Mouse (Mus musculus) liver, embryonic 11.5 days (tissue): Measurements from ENCODE around the gene Mpped2. TPM values are rescaled to one million over a fixed set of nuclear protein-coding genes. Genes with fewer than 3 reads are reported as not detected.

Source experiments
- ATAC-seq: fragments of 200-750 bp; cut with Nextera tagmentation; replicated peaks from 2 replicates; pipeline ENCODE4 v1.8.0; 2017; ENCODE audit warnings: moderate number of reproducible peaks, mild to moderate bottlenecking, moderate TSS enrichment, moderate library complexity; ENCODE audit not compliant: low FRiP score
- DNase-seq: peaks from one replicate; pipeline ENCODE4 v3.0.0-alpha.2; 2017; ENCODE audit warnings: low spot score
- H3K27ac ChIP-seq: fragments of 300-500 bp; sonication (generic); 2 replicates; pipeline ENCODE4 v1.5.1; 2014; ENCODE audit warnings: mild to moderate bottlenecking, low read depth, low read length, control low read depth
- H3K27me3 ChIP-seq: fragments of 300-500 bp; sonication (generic); replicated peaks from 2 replicates; pipeline ENCODE4 v1.6.1; 2014; ENCODE audit warnings: low read length, mixed read lengths; ENCODE audit not compliant: control insufficient read depth, insufficient read depth
- H3K36me3 ChIP-seq: fragments of 300-500 bp; sonication (generic); 2 replicates; pipeline ENCODE4 v1.6.1; 2014; ENCODE audit warnings: mild to moderate bottlenecking, low read length, moderate library complexity, mixed read lengths; ENCODE audit not compliant: control insufficient read depth, insufficient read depth
- H3K4me1 ChIP-seq: fragments of 300-500 bp; sonication (generic); replicated peaks from 2 replicates; pipeline ENCODE4 v1.6.1; 2014; ENCODE audit warnings: low read length, mixed read lengths; ENCODE audit not compliant: control insufficient read depth, insufficient read depth
- H3K4me2 ChIP-seq: fragments of 300-500 bp; sonication (generic); 2 replicates; pipeline ENCODE4 v1.6.1; 2014; ENCODE audit warnings: mild to moderate bottlenecking, control low read depth, moderate library complexity
- H3K4me3 ChIP-seq: fragments of 300-500 bp; sonication (generic); 2 replicates; pipeline ENCODE4 v1.5.1; 2014; ENCODE audit warnings: low read depth, low read length, control low read depth
- H3K9ac ChIP-seq: fragments of 300-500 bp; sonication (generic); 2 replicates; pipeline ENCODE4 v1.6.1; 2014; ENCODE audit warnings: low read depth, low read length, control low read depth
- H3K9me3 ChIP-seq: fragments of 300-500 bp; sonication (generic); 2 replicates; pipeline ENCODE4 v1.6.1; 2016; ENCODE audit warnings: low read length, inconsistent platforms, mixed read lengths; ENCODE audit not compliant: control insufficient read depth
- WGBS: fragments of 180-500 bp; shearing (Covaris S2); extraction: QIAGEN DNeasy Blood & Tissue Kit; methylation state at CpG from one replicate; pipeline ENCODE4 v1.1.7; 2014; 5-methylcytosine and 5-hydroxymethylcytosine counted together
- polyA plus RNA-seq: library from polyadenylated mRNA; unstranded; fragments of >200 nt; fragmentation: Nextera tagmentation; extraction: Ambion mirVana; gene quantifications from 2 replicates; pipeline ENCODE4 v1.2.1, GENCODE M21; 2014

The Mpped2 gene
- polyA plus RNA-seq, 1 experiment from 2014 or later = 24.7 TPM

DNA sequence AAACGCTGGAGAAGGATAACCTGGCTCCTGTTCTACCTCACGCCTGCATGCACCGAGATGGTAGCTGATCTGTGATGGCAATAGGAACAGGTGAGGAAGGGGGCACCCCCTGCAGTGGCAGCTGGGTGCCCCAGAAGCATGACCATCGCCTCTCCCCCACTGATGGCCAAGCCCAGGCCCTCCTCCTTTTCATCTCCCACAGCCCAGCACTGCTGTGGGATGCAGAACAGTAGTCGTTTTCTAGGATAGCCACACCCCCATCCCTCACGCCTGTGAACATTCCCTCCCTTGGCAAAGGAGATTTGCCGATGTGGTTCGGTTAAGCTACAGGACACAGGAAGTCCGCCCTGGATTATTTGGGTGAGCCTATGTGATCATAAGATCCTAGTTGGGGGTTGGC, 151.1 kb downstream of the Mpped2 start:
- no peak overlapping the region for H3K9ac ChIP-seq
- no peak overlapping the region for H3K27ac ChIP-seq
- ATAC-seq (no peak), DNase-seq (no peak)
- H3K4me3 ChIP-seq = no peak overlapping the region
- H3K27me3 ChIP-seq = no peaks in the 10 kb centered on the region
- WGBS = 70% methylated on average over 9 of the region's 9 CpGs
- no peaks in the 10 kb centered on the region; the same call in 1 of the 2 replicates for H3K4me1 ChIP-seq
- H3K36me3 ChIP-seq = no peaks in the 10 kb centered on the region
- H3K9me3 ChIP-seq = no peaks in the 10 kb centered on the region
- no peak overlapping the region for H3K4me2 ChIP-seq

DNA sequence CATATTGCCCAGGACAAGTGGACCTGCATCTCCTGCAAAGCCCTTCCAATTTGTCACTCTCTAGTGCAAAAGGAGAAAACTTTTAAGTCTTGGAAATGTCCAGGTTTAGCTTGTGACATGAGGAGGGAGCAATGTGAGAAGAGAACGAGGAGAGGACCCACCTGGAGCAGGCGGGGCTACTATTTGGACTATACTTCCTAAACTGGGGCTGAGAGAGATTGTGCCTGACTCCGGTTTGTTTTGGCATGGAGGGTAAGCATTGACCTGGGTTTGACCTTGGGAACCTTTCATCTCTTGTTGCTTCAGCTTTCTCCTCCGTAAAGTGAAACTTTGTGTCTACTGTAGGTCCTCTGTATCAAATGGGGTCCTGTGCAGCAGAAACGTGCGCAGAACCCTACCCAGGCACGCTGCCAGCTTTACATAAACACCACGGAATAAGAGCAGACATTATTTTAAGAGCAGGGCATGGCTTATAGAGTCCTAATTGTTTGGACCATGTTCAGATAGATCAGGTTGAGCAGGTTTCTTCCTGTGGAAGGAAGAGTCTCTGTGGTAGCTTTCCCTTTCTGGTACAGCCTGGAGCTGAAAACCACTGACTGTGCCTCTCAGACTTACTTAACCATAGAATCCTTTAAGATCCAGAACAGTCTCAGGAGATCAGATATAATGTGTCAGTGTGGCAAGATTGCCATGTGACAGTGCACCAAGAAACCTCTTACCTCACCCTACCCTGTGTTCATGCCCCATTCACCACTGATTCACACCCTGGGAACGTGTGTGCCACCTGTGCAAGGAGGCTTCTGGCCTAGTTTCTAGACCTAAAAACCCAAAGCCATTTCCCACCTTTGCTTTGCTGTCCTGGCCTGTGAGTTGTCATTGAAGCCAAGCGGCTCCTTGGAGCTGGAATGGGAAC, 152.0 kb downstream of the Mpped2 start:
- H3K27me3 ChIP-seq = no peaks in the 10 kb centered on the region
- peak overlapping the region; percentile 12; the same call in 1 of the 2 replicates for H3K4me2 ChIP-seq
- H3K4me3 ChIP-seq = no peak overlapping the region
- no peak overlapping the region for H3K9ac ChIP-seq
- H3K36me3 ChIP-seq = no peaks in the 10 kb centered on the region
- DNase-seq (no peak), ATAC-seq (peak; percentile 39; the same call in 1 of the 2 replicates)
- no peaks in the 10 kb centered on the region; the same call in 1 of the 2 replicates for H3K4me1 ChIP-seq
- WGBS = 63% methylated on average over 10 of the region's 10 CpGs
- H3K9me3 ChIP-seq = no peaks in the 10 kb centered on the region
- H3K27ac ChIP-seq = no peak overlapping the region

DNA sequence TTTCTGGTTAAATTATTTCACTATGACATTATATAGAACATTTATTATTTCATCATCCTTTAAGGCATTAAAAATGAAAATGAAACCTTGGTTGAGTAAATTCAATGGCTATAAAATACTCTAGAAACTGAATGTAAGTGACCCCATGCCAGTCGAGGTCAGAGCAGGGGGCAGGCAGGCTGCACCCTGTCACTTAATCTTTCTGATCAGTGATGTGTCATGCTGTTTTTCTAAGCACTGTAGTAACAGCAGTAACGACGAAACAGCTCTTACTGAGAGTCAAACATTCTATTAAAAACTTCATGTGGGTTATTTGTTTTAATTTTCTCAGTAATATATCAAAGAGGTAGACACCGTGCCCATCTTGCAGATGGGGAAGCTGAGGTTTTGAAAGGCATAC, 153.4 kb downstream of the Mpped2 start:
- 47% methylated on average over 4 of the region's 4 CpGs for WGBS
- no peaks in the 10 kb centered on the region; the same call in 1 of the 2 replicates for H3K4me1 ChIP-seq

DNA sequence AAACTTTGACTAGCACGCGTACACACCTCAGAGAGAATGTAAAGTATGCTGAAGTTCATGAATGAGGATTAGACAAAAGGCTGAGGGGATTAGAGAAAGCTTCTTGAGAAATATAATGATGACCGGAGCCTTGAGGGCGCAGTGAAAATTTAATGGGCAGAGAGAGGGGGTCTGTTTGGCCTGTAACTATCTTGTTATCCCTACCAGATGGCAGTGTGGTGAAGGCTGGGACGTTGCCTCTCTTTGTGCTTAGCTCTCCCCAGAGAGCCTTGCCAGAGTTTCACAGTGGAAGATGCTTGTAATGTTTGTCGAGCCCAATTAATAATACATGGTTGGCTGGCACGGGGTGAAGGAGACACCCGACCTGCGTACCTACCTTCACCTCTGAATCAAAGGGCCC, 156.3 kb downstream of the Mpped2 start:
- ATAC-seq (no peak), DNase-seq (no peak)
- Histone ChIP-seq H3K4me2 (no peak overlapping the region), H3K27me3 (no peaks in the 10 kb centered on the region), H3K9me3 (no peaks in the 10 kb centered on the region), H3K27ac (no peak overlapping the region), H3K36me3 (no peaks in the 10 kb centered on the region), H3K9ac (no peak overlapping the region), H3K4me1 (no peaks in the 10 kb centered on the region; the same call in 1 of the 2 replicates), H3K4me3 (no peak overlapping the region)
- 83% methylated on average over 9 of the region's 9 CpGs for WGBS

More for the DNA sequence above, 153.4 kb downstream of the Mpped2 start:
- Histone ChIP-seq H3K27me3 (no peaks in the 10 kb centered on the region), H3K9ac (no peak overlapping the region), H3K9me3 (no peaks in the 10 kb centered on the region), H3K4me2 (no peak overlapping the region), H3K27ac (no peak overlapping the region), H3K4me3 (no peak overlapping the region), H3K36me3 (no peaks in the 10 kb centered on the region)
- DNase-seq (no peak), ATAC-seq (no peak)

DNA sequence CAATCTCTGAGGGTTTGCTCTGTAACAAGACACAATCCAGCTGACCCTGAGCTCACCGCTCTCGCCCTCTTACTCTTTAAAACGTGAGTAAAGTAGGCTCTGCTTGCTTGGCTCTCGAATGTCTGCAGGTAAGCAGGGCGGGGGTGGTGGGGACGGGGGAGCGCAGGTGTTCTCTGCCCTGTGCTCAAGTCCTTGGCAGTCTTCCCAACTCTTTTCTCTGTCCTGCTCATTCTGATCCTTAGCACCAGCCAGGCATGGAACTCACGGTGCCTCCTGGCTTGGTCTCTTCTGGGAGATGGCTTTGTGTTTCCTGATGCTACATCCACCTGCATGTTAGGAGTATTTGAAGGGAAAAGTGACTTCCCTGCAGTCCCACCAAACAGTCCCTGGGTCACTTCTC, 158.4 kb downstream of the Mpped2 start:
- H3K9me3 ChIP-seq = no peaks in the 10 kb centered on the region
- H3K4me3 ChIP-seq = no peak overlapping the region
- peaks cover 4% of the 10 kb centered on the region; the same call in 1 of the 2 replicates for H3K4me1 ChIP-seq

DNA sequence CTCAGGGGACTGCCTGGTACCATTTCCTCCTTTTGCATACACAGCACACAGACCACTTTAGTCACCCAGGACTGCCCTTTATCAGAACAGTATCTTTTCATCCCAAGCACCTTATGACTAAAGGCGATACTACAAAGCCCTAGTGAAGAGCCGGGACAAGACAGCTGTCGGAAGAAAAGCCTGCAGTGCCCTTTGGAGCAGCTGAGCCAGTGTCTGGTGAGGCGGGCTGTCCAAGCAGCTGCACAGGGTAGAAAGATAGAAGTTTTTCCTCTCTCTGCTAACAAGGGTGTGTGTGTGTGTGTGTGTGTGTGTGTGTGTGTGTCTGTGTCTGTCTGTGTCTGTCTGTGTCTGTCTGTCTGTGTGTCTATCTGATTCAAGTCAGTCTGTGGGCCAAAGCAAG, 161.1 kb downstream of the Mpped2 start:
- DNase-seq (no peak), ATAC-seq (no peak)
- H3K27me3 ChIP-seq = 0 out of 2 replicates have a peak, but pooled peaks cover 3% of the 10 kb centered on the region
- no peak overlapping the region for H3K27ac ChIP-seq
- H3K36me3 ChIP-seq = no peaks in the 10 kb centered on the region
- no peak overlapping the region for H3K9ac ChIP-seq
- no peak overlapping the region for H3K4me3 ChIP-seq
- H3K4me2 ChIP-seq = no peak overlapping the region
- 58% methylated on average over 4 of the region's 4 CpGs for WGBS
- H3K4me1 ChIP-seq = peaks cover 6% of the 10 kb centered on the region; the same call in 1 of the 2 replicates
- H3K9me3 ChIP-seq = no peaks in the 10 kb centered on the region

More for the DNA sequence above, 158.4 kb downstream of the Mpped2 start:
- no peak for ATAC-seq
- WGBS = 79% methylated on average over 8 of the region's 8 CpGs
- Histone ChIP-seq H3K27me3 (0 out of 2 replicates have a peak, but pooled peaks cover 3% of the 10 kb centered on the region), H3K9ac (no peak overlapping the region), H3K27ac (no peak overlapping the region), H3K4me2 (no peak overlapping the region), H3K36me3 (no peaks in the 10 kb centered on the region)
- DNase-seq = no peak

DNA sequence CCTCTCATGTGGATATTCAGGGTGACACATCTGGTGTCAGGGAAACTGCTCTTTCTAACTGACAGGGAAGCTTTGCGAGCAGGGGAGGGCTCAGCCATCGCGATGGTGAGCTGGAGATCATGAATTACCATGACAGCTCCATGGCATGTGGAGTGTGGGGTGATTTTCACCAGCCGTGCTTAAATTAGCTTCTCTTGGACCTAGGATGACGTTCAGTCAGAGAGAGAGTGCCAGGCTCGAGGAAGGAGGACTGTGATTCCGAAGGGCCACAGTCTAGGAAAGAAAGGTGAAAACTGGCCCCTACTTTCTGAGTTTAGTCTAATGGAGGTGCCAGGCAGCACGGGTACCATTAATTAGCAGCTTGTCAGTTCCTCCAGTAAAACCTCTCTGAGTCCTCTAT, 161.7 kb downstream of the Mpped2 start:
- ATAC-seq = no peak
- H3K27ac ChIP-seq = no peak overlapping the region
- no peak overlapping the region for H3K9ac ChIP-seq
- H3K9me3 ChIP-seq = no peaks in the 10 kb centered on the region
- H3K4me2 ChIP-seq = no peak overlapping the region
- 58% methylated on average over 8 of the region's 8 CpGs for WGBS
- 0 out of 2 replicates have a peak, but pooled peaks cover 3% of the 10 kb centered on the region for H3K27me3 ChIP-seq
- H3K36me3 ChIP-seq = no peaks in the 10 kb centered on the region
- H3K4me1 ChIP-seq = peaks cover 6% of the 10 kb centered on the region; the same call in 1 of the 2 replicates
- H3K4me3 ChIP-seq = no peak overlapping the region
- no peak for DNase-seq

DNA sequence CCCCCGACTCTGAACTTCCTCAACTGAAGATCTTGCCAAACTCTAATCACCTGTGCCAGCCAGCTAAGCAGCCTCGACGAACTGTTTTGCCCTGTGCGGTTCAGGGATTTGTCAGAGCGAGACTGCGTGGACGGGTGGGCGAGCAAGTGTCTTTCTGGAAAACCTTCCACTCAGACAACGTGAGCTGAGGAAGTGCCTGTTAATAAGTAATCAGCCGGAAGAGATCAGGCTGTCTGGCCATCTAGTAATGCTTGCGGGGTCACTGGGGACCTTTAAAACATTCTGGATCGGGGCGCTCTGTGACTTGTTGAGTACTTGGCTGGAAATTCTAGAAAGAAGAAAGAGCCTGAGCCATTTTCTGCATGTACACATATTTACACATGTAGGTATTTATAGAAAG, 162.1 kb downstream of the Mpped2 start:
- no peak overlapping the region for H3K4me3 ChIP-seq
- DNase-seq = no peak
- 68% methylated on average over 13 of the region's 13 CpGs for WGBS
- H3K4me1 ChIP-seq = peaks cover 6% of the 10 kb centered on the region; the same call in 1 of the 2 replicates
- H3K27ac ChIP-seq = no peak overlapping the region
- H3K9ac ChIP-seq = no peak overlapping the region
- H3K36me3 ChIP-seq = no peaks in the 10 kb centered on the region
- no peaks in the 10 kb centered on the region for H3K9me3 ChIP-seq
- H3K27me3 ChIP-seq = 0 out of 2 replicates have a peak, but pooled peaks cover 3% of the 10 kb centered on the region
- ATAC-seq = no peak
- no peak overlapping the region for H3K4me2 ChIP-seq
